Mouse (Mus musculus): ENCODE data around the gene Vps37c.

- TF ChIP-seq POLR2AphosphoS2 (IDR thresholded peaks at IDR 0.05; ENCODE audit: insufficient read length, low read depth) (no peak), REST (IDR thresholded peaks at IDR 0.05; ENCODE audit: insufficient read depth, insufficient read length) (no peak), MAX (IDR thresholded peaks at IDR 0.05; ENCODE audit: low read depth) (no peak), TCF3 (IDR thresholded peaks at IDR 0.05; ENCODE audit: insufficient read length, low read depth) (no peak), POLR2A (IDR thresholded peaks at IDR 0.05; ENCODE audit: insufficient read length, low read depth) (no peak), E2F4 (IDR thresholded peaks at IDR 0.05; ENCODE audit: insufficient read depth) (no peak), MYOD1 (IDR thresholded peaks at IDR 0.05; ENCODE audit: control insufficient read depth in 1 of 3, insufficient read length in 2 of 3, low read depth in 2 of 3) (no peak), CEBPB (IDR thresholded peaks at IDR 0.05; ENCODE audit: insufficient read depth, poor library complexity, severe bottlenecking) (no peak), MYOG (IDR thresholded peaks at IDR 0.05; ENCODE audit: control insufficient read depth in 1 of 3, insufficient read depth in 1 of 3, insufficient read length in 2 of 3, low read depth in 2 of 3) (no peak)
These were observed 21.6 kb downstream of the Vps37c start for GRCm38 (mm10) chr19:10710088-10710511.
